Mouse (Mus musculus): ENCODE measurements around the gene Gm10563. TPM values are rescaled to one million over a fixed set of nuclear protein-coding genes. Genes with fewer than 3 reads are reported as not detected.

The Gm10563 gene
- polyA plus RNA-seq (2012; rRNA removed): not detected in 2 replicates

DNA sequence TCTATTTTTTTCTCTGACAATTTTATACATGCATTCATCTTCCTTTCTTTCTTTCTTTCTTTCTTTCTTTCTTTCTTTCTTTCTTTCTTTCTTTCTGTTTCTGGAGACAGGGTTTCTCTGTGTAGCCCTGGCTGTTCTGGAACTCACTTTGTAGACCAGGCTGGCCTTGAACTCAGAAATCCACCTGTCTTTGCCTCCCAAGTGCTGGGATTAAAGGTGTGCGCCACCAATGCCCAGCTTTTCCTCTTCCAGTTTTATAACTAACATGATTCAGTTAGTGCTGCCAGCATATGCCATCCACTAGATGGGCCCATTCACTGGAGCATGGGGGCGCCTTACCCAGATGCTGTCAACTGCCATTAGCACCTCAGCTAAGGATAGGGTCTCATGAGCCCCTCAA lies at the start of gene Gm10563:
Gene Gm10563, minus strand, starts transcription at position 101 of the 400 bp plus-strand sequence.

DNA sequence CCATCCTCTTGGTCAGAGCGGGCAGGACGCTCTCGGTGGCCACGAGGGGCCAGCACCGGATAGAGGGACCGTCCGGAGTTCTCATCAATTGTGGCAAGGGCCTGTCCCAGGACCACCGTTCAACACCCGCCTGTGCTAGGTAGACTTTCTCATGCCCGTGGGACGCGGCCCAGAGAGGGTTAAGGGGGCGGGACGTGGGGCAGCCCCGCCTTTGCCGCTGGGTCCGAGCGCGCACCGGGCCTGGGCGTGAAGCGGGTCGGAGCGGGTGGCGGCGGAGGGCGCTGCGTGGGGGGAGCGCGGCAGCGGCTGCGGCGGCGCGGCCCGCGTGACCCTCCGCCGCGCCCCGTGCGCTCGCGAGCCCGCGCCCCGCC lies 48.9 kb upstream of the Gm10563 start, which contains the start of gene Fndc10:
Gene Fndc10, plus strand, starts transcription at position 232 of the 371 bp plus-strand sequence.

DNA sequence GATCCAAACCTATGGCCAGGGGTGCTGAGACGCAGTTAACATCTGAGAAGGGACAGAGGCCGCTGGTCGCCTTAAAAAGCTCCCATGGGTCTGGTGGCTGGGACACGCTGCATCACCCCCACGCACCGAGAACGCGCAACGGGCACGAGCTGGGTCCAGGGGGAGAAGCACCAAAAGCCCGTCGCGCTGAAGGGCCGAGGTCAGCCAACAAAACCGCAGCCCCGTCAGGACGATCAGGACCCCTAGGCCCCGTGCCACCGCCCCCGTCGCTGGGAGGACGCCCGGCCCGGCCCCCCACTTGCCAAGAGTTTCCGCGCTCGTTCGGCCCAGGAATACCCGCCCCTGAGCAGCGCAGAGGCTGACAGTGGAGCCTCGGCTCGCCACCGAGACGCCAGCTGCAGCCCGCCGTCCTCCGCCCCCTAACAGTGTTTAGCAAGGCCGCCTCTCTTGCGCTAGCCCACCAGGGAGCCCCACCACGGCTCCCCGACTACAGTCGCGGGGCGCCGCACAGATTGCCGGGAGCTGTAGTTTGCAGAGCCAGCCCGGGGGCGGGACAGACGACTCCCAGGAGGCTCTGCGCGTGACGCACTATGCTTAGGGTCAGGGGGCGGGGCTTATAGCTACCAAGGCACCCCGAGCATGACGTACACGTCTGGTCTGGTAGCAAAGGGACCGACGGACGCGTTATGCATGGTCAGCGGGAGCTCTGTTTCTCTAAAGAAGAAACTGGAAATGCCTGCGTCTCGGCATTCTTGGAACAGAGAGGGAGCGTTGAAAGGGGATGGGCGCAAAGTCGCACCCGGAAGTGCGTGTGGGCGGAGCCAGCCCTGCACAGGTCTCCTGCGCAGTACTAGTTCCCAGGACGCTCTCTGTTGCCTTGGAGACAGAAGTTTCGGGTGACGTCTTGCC lies 23.7 kb upstream of the Gm10563 start, which contains the start of gene Mib2:
Gene Mib2, minus strand, starts transcription at position 510 of the 909 bp plus-strand sequence.

GRCm38 (mm10) chr4:155653086-155653450 lies 7.9 kb upstream of the Gm10563 start, which contains the start of gene Mmp23:
Gene Mmp23 (minus strand): TSS chr4:155653384.

DNA sequence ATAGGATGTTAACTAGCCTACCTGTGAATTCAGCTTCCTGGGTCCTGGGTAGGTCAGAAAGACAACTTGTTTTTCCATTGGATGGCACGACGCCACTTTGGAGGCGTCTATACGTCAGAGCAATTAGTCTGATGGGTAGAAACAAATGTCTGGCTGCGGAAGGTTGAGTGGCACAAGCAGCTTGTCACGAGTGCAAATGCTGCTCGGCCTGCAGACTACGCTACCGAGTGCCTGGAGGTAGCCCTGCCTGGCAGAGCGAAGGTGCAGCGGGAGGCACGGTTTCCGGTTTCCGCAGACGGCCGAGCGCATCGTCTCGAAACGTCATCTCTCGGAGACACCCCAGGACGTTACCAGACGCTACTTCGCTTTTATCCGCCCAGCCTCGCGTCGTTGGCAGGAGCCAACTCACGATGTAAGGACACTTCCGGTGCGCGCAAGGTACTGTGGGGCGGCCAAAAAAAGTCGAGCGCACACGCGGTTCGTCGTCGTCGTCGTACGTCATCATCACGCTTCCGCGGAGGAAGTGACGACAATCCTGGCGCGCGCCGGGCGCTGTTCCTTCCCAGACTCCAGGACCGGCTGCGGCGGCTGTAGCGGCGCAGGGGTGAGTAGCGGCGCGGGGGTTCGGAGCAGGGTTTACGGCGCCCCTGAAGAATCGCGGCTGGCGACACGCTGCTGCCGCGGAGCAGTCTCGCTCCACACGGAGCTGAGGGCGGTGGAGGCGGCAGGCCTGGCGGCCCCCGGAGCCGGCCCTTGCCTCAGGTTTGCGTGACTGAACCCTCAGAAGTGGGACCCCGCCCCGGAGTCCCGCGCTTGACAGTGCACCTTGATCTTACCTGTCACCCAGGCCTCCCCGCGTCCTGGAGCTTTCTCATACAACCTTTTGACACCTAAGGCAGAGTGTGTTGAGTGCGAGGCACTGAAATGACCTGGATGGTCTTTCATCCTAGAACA lies 20.6 kb downstream of the Gm10563 start, which contains the start of gene Cdk11b:
Gene Cdk11b, plus strand, starts transcription at position 517 of the 954 bp plus-strand sequence.

GRCm38 (mm10) chr4:155601091-155601996 lies 43.9 kb downstream of the Gm10563 start, which contains the start of gene Slc35e2:
Gene Slc35e2 (plus strand): TSS chr4:155601416.

Other genes with a start within 250 kb of the Gm10563 start
- gene Gabrd, start 247.3 kb downstream of the Gm10563 start, polyA plus RNA-seq (2012; rRNA removed): 0.01 TPM in 1 of 2 replicates, not detected in the other
- gene Cfap74, start 236.2 kb downstream of the Gm10563 start, polyA plus RNA-seq (2012; rRNA removed): 0.08 and 0.09 TPM in 2 replicates
- gene Tmem52, start 176.3 kb downstream of the Gm10563 start, polyA plus RNA-seq (2012; rRNA removed): 0.38 and 0.43 TPM in 2 replicates
- gene Gnb1, start 154.0 kb downstream of the Gm10563 start, polyA plus RNA-seq (2012; rRNA removed): 118 and 120 TPM in 2 replicates
- gene Nadk, start 83.0 kb downstream of the Gm10563 start, polyA plus RNA-seq (2012; rRNA removed): 46.0 and 46.7 TPM in 2 replicates
- gene Slc35e2, start 44.0 kb downstream of the Gm10563 start, polyA plus RNA-seq (2012; rRNA removed): 5.5 and 5.7 TPM in 2 replicates
- gene Cdk11b, start 20.6 kb downstream of the Gm10563 start, polyA plus RNA-seq (2012; rRNA removed): 17.0 and 20.1 TPM in 2 replicates
- 8.9 and 9.8 TPM in 2 replicates for gene Mmp23, start 8.0 kb upstream of the Gm10563 start, polyA plus RNA-seq (2012; rRNA removed)
- gene Mib2, start 23.8 kb upstream of the Gm10563 start, polyA plus RNA-seq (2012; rRNA removed): 8.4 and 10.7 TPM in 2 replicates
- 0.55 and 0.61 TPM in 2 replicates for gene Fndc10, start 48.9 kb upstream of the Gm10563 start, polyA plus RNA-seq (2012; rRNA removed)
- 49.1 and 49.2 TPM in 2 replicates for gene Ssu72, start 59.4 kb upstream of the Gm10563 start, polyA plus RNA-seq (2012; rRNA removed)
- gene Tmem240, start 89.4 kb upstream of the Gm10563 start, polyA plus RNA-seq (2012; rRNA removed): 0.16 and 0.23 TPM in 2 replicates
- 41.4 and 52.8 TPM in 2 replicates for gene Atad3a, start 115.7 kb upstream of the Gm10563 start, polyA plus RNA-seq (2012; rRNA removed)
- gene Vwa1, start 129.3 kb upstream of the Gm10563 start, polyA plus RNA-seq (2012; rRNA removed): 0.10 and 0.16 TPM in 2 replicates
- gene Tmem88b, start 140.5 kb upstream of the Gm10563 start, polyA plus RNA-seq (2012; rRNA removed): 0.55 and 0.60 TPM in 2 replicates
- 0.06 and 0.08 TPM in 2 replicates for gene Ankrd65, start 145.0 kb upstream of the Gm10563 start, polyA plus RNA-seq (2012; rRNA removed)
- gene Mrpl20, start 157.5 kb upstream of the Gm10563 start, polyA plus RNA-seq (2012; rRNA removed): 50.2 and 58.8 TPM in 2 replicates
- 103 and 115 TPM in 2 replicates for gene Ccnl2, start 167.1 kb upstream of the Gm10563 start, polyA plus RNA-seq (2012; rRNA removed)
- 67.1 and 69.6 TPM in 2 replicates for gene Aurkaip1, start 185.9 kb upstream of the Gm10563 start, polyA plus RNA-seq (2012; rRNA removed)
- 14.4 and 15.6 TPM in 2 replicates for gene Mxra8, start 194.3 kb upstream of the Gm10563 start, polyA plus RNA-seq (2012; rRNA removed)
- 25.7 and 28.6 TPM in 2 replicates for gene Dvl1, start 202.0 kb upstream of the Gm10563 start, polyA plus RNA-seq (2012; rRNA removed)
- 0.14 and 0.15 TPM in 2 replicates for gene Tas1r3, start 218.0 kb upstream of the Gm10563 start, polyA plus RNA-seq (2012; rRNA removed)
- gene Cptp, start 224.0 kb upstream of the Gm10563 start, polyA plus RNA-seq (2012; rRNA removed): 5.5 and 6.5 TPM in 2 replicates
- 16.9 and 18.1 TPM in 2 replicates for gene Ints11, start 224.1 kb upstream of the Gm10563 start, polyA plus RNA-seq (2012; rRNA removed)
- 14.0 and 16.1 TPM in 2 replicates for gene Pusl1, start 246.4 kb upstream of the Gm10563 start, polyA plus RNA-seq (2012; rRNA removed)
- 5.1 and 6.3 TPM in 2 replicates for gene Acap3, start 246.4 kb upstream of the Gm10563 start, polyA plus RNA-seq (2012; rRNA removed)

Data from liver, embryonic 18 days (tissue).